Mouse (Mus musculus) CH12.LX (cell line): ENCODE results near the gene Ubl5. TPM values are rescaled to one million over a fixed set of nuclear protein-coding genes. Genes with fewer than 3 reads are reported as not detected.

ENCODE experiments used
- DNase-seq: peaks from one replicate; pipeline ENCODE4 v3.0.0-alpha.2; 2013; ENCODE audit errors: extremely low read depth
- H3K27ac ChIP-seq: 2 replicates; pipeline ENCODE4 v1.5.1; 2012; ENCODE audit warnings: low read depth, mild to moderate bottlenecking, control low read depth, moderate library complexity; ENCODE audit not compliant: insufficient read depth
- H3K27me3 ChIP-seq: replicated peaks from 2 replicates; pipeline ENCODE3; 2012; ENCODE audit warnings: inconsistent platforms
- H3K36me3 ChIP-seq, 2 experiments: replicated peaks in 1 of 2; 2 replicates each; pipeline versions ENCODE3 to v1.6.1; 2012; ENCODE audit warnings: inconsistent platforms in 1 of 2, low read length in 1 of 2, mild to moderate bottlenecking in 1 of 2, mixed read lengths in 1 of 2, moderate library complexity in 1 of 2; ENCODE audit not compliant: control insufficient read depth in 1 of 2, insufficient read depth in 1 of 2
- H3K4me1 ChIP-seq, 2 experiments: 2 replicates each; pipeline ENCODE4 v1.6.1; 2012; ENCODE audit warnings: inconsistent platforms in 1 of 2, moderate library complexity in 1 of 2; ENCODE audit not compliant: insufficient read depth in 2 of 2, control insufficient read depth in 1 of 2
- H3K4me2 ChIP-seq: 2 replicates; pipeline ENCODE4 v1.6.1; 2012; ENCODE audit warnings: low read depth, mild to moderate bottlenecking, control low read depth; ENCODE audit not compliant: poor library complexity, insufficient read depth, severe bottlenecking
- H3K4me3 ChIP-seq, 3 experiments: fragments of 150-350 bp in 1 of 3; sonication (generic) in 1 of 3; replicated peaks in 1 of 3; 2 replicates each; pipeline versions ENCODE3 to v1.5.1; 2011 to 2012; ENCODE audit warnings: low read depth in 2 of 3, low read length in 2 of 3, mild to moderate bottlenecking in 2 of 3, moderate library complexity in 2 of 3, control low read depth in 1 of 3, improper control_type of control experiment in 1 of 3, inconsistent platforms in 1 of 3, mixed read lengths in 1 of 3; ENCODE audit not compliant: poor library complexity in 1 of 3
- H3K79me2 ChIP-seq: replicated peaks from 2 replicates; pipeline ENCODE4 v1.6.1; 2012; ENCODE audit warnings: mild to moderate bottlenecking, moderate library complexity; ENCODE audit not compliant: control insufficient read depth, poor library complexity, insufficient read depth, severe bottlenecking; ENCODE audit errors: extremely low read depth
- H3K9ac ChIP-seq: 2 replicates; pipeline ENCODE4 v1.6.1; 2012; ENCODE audit warnings: low read depth, mild to moderate bottlenecking, control low read depth, moderate library complexity; ENCODE audit not compliant: insufficient read depth
- H3K9me3 ChIP-seq: replicated peaks from 2 replicates; pipeline ENCODE3; 2012; ENCODE audit warnings: low read length, inconsistent platforms, mixed read lengths
- BHLHE40 ChIP-seq: IDR thresholded peaks from 2 replicates; pipeline ENCODE4 v1.6.1; 2011; ENCODE audit warnings: mild to moderate bottlenecking, low read depth, low read length, improper control_type of control experiment
- CHD2 ChIP-seq: IDR thresholded peaks from 2 replicates; pipeline ENCODE4 v1.6.1; 2011; ENCODE audit warnings: low read length, improper control_type of control experiment
- CTCF ChIP-seq, 2 experiments: IDR thresholded peaks in 1 of 2; conservative IDR thresholded peaks in 1 of 2; 2 replicates each; pipeline ENCODE4 v1.5.1; 2011 to 2012; ENCODE audit warnings: low read depth in 2 of 2, low read length in 2 of 2, improper control_type of control experiment in 1 of 2, inconsistent platforms in 1 of 2, mild to moderate bottlenecking in 1 of 2, moderate library complexity in 1 of 2
- E2F4 ChIP-seq: IDR thresholded peaks from 2 replicates; pipeline ENCODE4 v1.6.1; 2011; ENCODE audit warnings: low read depth, low read length, improper control_type of control experiment; ENCODE audit not compliant: insufficient replicate concordance
- ELF1 ChIP-seq: IDR thresholded peaks from 2 replicates; pipeline ENCODE4 v1.6.1; 2014; ENCODE audit warnings: low read depth, mild to moderate bottlenecking, inconsistent platforms, low read length, improper control_type of control experiment
- HCFC1 ChIP-seq: IDR thresholded peaks from 2 replicates; pipeline ENCODE4 v1.6.1; 2012; ENCODE audit warnings: low read depth, mild to moderate bottlenecking, inconsistent platforms, low read length, improper control_type of control experiment
- KAT2A ChIP-seq: IDR thresholded peaks from 2 replicates; pipeline ENCODE4 v1.6.1; 2012; ENCODE audit warnings: low read length, improper control_type of control experiment, inconsistent platforms; ENCODE audit not compliant: insufficient replicate concordance
- MEF2A ChIP-seq: IDR thresholded peaks from 2 replicates; pipeline ENCODE4 v1.6.1; 2014; ENCODE audit warnings: low read depth, mild to moderate bottlenecking, inconsistent platforms, low read length, improper control_type of control experiment, borderline replicate concordance
- NELFE ChIP-seq: IDR thresholded peaks from 2 replicates; pipeline ENCODE4 v1.6.1; 2011; ENCODE audit warnings: low read depth, low read length, improper control_type of control experiment
- PAX5 ChIP-seq: IDR thresholded peaks from 2 replicates; pipeline ENCODE4 v1.6.1; 2012; ENCODE audit warnings: low read length, inconsistent platforms, mixed read lengths
- POLR2AphosphoS2 ChIP-seq: IDR thresholded peaks from 2 replicates; pipeline ENCODE4 v1.6.1; 2011; ENCODE audit warnings: low read depth, low read length, improper control_type of control experiment
- RCOR1 ChIP-seq: conservative IDR thresholded peaks from 2 replicates; pipeline ENCODE4 v1.6.1; 2012; ENCODE audit warnings: low read depth, mild to moderate bottlenecking, inconsistent platforms, low read length, improper control_type of control experiment
- SIN3A ChIP-seq: IDR thresholded peaks from 2 replicates; pipeline ENCODE4 v1.6.1; 2012; ENCODE audit warnings: low read length, improper control_type of control experiment, inconsistent platforms
- SMC3 ChIP-seq: IDR thresholded peaks from 2 replicates; pipeline ENCODE4 v1.6.1; 2011; ENCODE audit warnings: low read depth, low read length, improper control_type of control experiment
- TCF12 ChIP-seq: IDR thresholded peaks from 2 replicates; pipeline ENCODE4 v1.6.1; 2014; ENCODE audit warnings: low read depth, mild to moderate bottlenecking, inconsistent platforms, low read length, improper control_type of control experiment
- UBTF ChIP-seq: IDR thresholded peaks from 2 replicates; pipeline ENCODE4 v1.6.1; 2012; ENCODE audit warnings: low read depth, mild to moderate bottlenecking, inconsistent platforms, low read length, improper control_type of control experiment, moderate library complexity
- USF1 ChIP-seq: IDR thresholded peaks from 2 replicates; pipeline ENCODE4 v1.6.1; 2014; ENCODE audit warnings: low read depth, mild to moderate bottlenecking, inconsistent platforms, low read length, improper control_type of control experiment
- USF2 ChIP-seq: conservative IDR thresholded peaks from 2 replicates; pipeline ENCODE4 v1.6.1; 2011; ENCODE audit warnings: low read depth, low read length, improper control_type of control experiment
- ZC3H11A ChIP-seq: IDR thresholded peaks from 2 replicates; pipeline ENCODE4 v1.6.1; 2012; ENCODE audit warnings: low read depth, mild to moderate bottlenecking, inconsistent platforms, low read length, improper control_type of control experiment
- dilution Hi-C: fragments of 300-500 bp; cut with MboI; formaldehyde crosslinking; loops from 2 replicates; pipeline ENCODE4 v1.14.3; 2020; ENCODE audit warnings: low sequenced_read_pairs; ENCODE audit not compliant: extremely low pct_unique_long_range_greater_than_20kb, extremely low pct_ligation_motif_present
- in situ Hi-C: fragments of 300-500 bp; cut with MboI; formaldehyde crosslinking; loops from 3 replicates; pipeline ENCODE4 v1.14.3; 2019; ENCODE audit warnings: low sequenced_read_pairs, low pct_ligation_motif_present, low pct_unique_long_range_greater_than_20kb, mixed read lengths
- polyA plus RNA-seq: library from polyadenylated mRNA; unstranded; fragments of >175 nt; gene quantifications from 2 replicates; pipeline ENCODE4 v1.2.1, GENCODE M21; 2012; ENCODE audit warnings: low read depth; ENCODE audit not compliant: insufficient read length
- total RNA-seq, 2 experiments: library from RNA; depleted of rRNA; stranded (reverse); fragments of 300-350 nt in 1 of 2; fragments of >200 nt in 1 of 2; gene quantifications; 2 replicates each; pipeline ENCODE4 v1.2.3; 2012 to 2014

Gene Ubl5
- total and polyA plus RNA-seq, 3 experiments = 155 to 328 (median 291) TPM

DNA sequence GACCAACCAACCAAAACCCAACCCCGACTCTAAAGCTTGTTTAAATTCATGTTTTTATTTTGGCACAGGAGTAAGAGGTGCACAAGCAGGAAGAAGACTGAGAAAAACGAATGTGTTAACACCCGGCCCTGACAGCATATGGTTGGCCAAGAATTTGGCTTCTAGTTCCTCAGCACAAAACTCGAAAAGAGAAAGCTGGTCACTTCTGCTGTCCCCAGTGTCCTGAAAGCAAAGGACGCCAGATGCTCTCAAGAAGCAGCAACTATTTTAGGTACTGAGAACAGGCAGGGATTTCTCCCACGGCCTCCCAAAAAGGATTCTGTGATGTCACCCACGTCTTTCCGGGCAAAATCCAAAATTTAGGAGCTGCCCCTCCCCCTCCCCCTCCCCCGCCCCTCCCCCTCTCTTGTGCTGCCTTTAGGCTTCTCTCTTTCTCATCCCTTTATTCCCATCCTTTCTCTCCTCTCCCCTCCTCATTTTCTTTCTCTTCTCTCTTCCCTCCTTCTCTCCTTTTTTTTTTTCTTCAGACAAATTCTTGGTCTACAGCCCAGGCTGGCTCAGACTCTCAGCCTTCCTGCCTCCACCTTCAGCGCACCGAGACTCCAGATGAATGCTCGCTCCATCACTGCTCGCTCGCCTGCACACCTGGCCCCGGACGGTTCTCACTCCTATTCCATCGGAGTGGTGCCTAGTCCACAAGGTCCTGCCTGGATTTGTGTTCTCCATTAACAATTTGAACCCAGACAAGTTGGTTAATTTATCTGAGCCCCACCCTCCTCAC is 42.6 kb downstream of the Ubl5 start:
- TF ChIP-seq ELF1 (no peak), E2F4 (no peak), CTCF (conservative IDR thresholded peaks at IDR 0.05 in 1 of 2, IDR thresholded peaks at IDR 0.05 in 1 of 2; ENCODE audit: low read depth in 2 of 2, low read length in 2 of 2) (no peak), CHD2 (no peak), USF2 (no peak), RCOR1 (no peak), POLR2AphosphoS2 (no peak), ZC3H11A (no peak), USF1 (no peak), NELFE (no peak), TCF12 (no peak), MEF2A (no peak), KAT2A (no peak), UBTF (no peak), SMC3 (no peak), HCFC1 (no peak), SIN3A (no peak)
- no peaks in the 10 kb centered on the region for H3K79me2 ChIP-seq
- H3K27me3 ChIP-seq = peaks cover 4% of the 10 kb centered on the region
- no peak for DNase-seq
- no peak overlapping the region for H3K27ac ChIP-seq
- no peaks in the 10 kb centered on the region for H3K36me3 ChIP-seq
- 0 out of 2 replicates have a peak overlapping the region, but pooled peaks have one; percentile 37 for H3K4me2 ChIP-seq
- dilution Hi-C loops = no loop called here
- H3K4me1 ChIP-seq = peaks cover 0 to 9% of the 10 kb centered on the region in 2 experiments; a peak in 3 of 4 replicates
- H3K9me3 ChIP-seq = no peaks in the 10 kb centered on the region
- in situ Hi-C loops = no loop called here
- no peak overlapping the region for H3K9ac ChIP-seq
- H3K4me3 ChIP-seq = no peak overlapping the region

DNA sequence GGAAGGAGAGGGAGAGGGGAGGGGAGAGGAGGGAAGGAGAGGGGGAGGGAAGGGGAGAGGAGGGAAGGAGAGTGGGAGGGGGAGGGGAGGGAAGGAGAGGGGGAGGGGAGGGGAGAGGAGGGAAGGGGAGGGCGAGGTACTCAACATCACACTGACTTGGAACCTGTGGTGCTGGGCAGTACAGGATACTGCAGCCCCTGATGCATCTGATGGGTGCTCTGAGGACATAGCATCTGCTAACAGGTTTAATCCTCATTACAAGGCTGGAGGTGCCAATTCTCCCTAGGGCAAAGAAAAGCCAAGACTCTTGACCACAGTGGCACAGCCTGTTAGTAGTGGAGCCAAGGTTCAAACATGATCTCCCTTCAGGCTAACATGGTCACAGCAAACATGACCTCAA is 46.7 kb downstream of the Ubl5 start:
- Histone ChIP-seq H3K9ac (no peak overlapping the region), H3K9me3 (no peaks in the 10 kb centered on the region)
- TF ChIP-seq PAX5 = no peak
- no peak for TF ChIP-seq TCF12
- no peak for TF ChIP-seq RCOR1
- no peak for TF ChIP-seq BHLHE40
- no peak for TF ChIP-seq MEF2A

More for the DNA sequence above, 46.7 kb downstream of the Ubl5 start:
- H3K4me1 ChIP-seq = peaks cover 0 to 16% of the 10 kb centered on the region in 2 experiments; a peak in 3 of 4 replicates
- peaks cover 5% of the 10 kb centered on the region for H3K27me3 ChIP-seq
- no peaks in the 10 kb centered on the region for H3K36me3 ChIP-seq
- H3K4me2 ChIP-seq = no peak overlapping the region
- H3K79me2 ChIP-seq = no peaks in the 10 kb centered on the region
- no peak for DNase-seq
- H3K4me3 ChIP-seq = no peak overlapping the region
- dilution Hi-C loops (no loop called here), in situ Hi-C loops (no loop called here)
- H3K27ac ChIP-seq = no peak overlapping the region
